Mouse (Mus musculus) forebrain, embryonic 15.5 days (tissue): ENCODE measurements around the gene Taok1. TPM values are rescaled to one million over a fixed set of nuclear protein-coding genes. Genes with fewer than 3 reads are reported as not detected.
"Not testable (repeated sequence)": the region's sequence is repeated elsewhere in the genome, so short reads cannot be mapped to it uniquely, and the experiment has no call there.

Experiments used
- ATAC-seq: fragments of 200-750 bp; cut with Nextera tagmentation; replicated peaks from 2 replicates; pipeline ENCODE4 v1.8.0; 2017; ENCODE audit warnings: mild to moderate bottlenecking, moderate TSS enrichment, moderate library complexity
- H3K27ac ChIP-seq: fragments of 300-500 bp; sonication (generic); replicated peaks from 2 replicates; pipeline ENCODE4 v1.5.1; 2015; ENCODE audit warnings: mild to moderate bottlenecking, inconsistent platforms
- H3K27me3 ChIP-seq: fragments of 300-500 bp; sonication (generic); 2 replicates; pipeline ENCODE4 v1.6.1; 2015; ENCODE audit warnings: inconsistent platforms
- H3K36me3 ChIP-seq: fragments of 300-500 bp; sonication (generic); 2 replicates; pipeline ENCODE4 v1.6.1; 2015; ENCODE audit warnings: mild to moderate bottlenecking, inconsistent platforms
- H3K4me1 ChIP-seq: fragments of 300-500 bp; sonication (generic); 2 replicates; pipeline ENCODE4 v1.6.1; 2015; ENCODE audit warnings: inconsistent platforms
- H3K4me2 ChIP-seq: fragments of 300-500 bp; sonication (generic); replicated peaks from 2 replicates; pipeline ENCODE4 v1.6.1; 2015; ENCODE audit warnings: mild to moderate bottlenecking, inconsistent platforms
- H3K4me3 ChIP-seq: fragments of 300-500 bp; sonication (generic); 2 replicates; pipeline ENCODE4 v1.5.1; 2015; ENCODE audit warnings: mild to moderate bottlenecking, inconsistent platforms
- H3K9ac ChIP-seq: fragments of 300-500 bp; sonication (generic); replicated peaks from 2 replicates; pipeline ENCODE4 v1.6.1; 2015; ENCODE audit warnings: mild to moderate bottlenecking, inconsistent platforms
- H3K9me3 ChIP-seq: fragments of 300-500 bp; sonication (generic); 2 replicates; pipeline ENCODE4 v1.6.1; 2016; ENCODE audit warnings: inconsistent platforms
- WGBS: fragments of 180-500 bp; shearing (Covaris S2); methylation state at CpG from one replicate; pipeline ENCODE4 v1.1.7; 2015; ENCODE audit warnings: mixed read lengths; 5-methylcytosine and 5-hydroxymethylcytosine counted together
- polyA plus RNA-seq: library from polyadenylated mRNA; unstranded; fragments of >200 nt; fragmentation: Nextera tagmentation; extraction: Ambion mirVana; gene quantifications from 2 replicates; pipeline ENCODE4 v1.2.1, GENCODE M21; 2015

Gene Taok1
- 27.0 and 28.9 TPM in 2 replicates for polyA plus RNA-seq

GRCm38 (mm10) chr11:77607538-77608455 is at the start of gene Taok1:
Gene Taok1, minus strand, starts transcription at chr11:77607815.
- Histone ChIP-seq H3K4me2 (peak within 1 kb of the TSS; percentile 62), H3K9ac (peak within 1 kb of the TSS; percentile 97), H3K4me1 (peaks cover 31% of the 10 kb centered on the region), H3K27ac (peak within 1 kb of the TSS; percentile 97), H3K36me3 (no peaks in the 10 kb centered on the region), H3K4me3 (peak within 1 kb of the TSS; percentile 95), H3K27me3 (no peaks in the 10 kb centered on the region), H3K9me3 (no peaks in the 10 kb centered on the region)
- peak; percentile 92 for ATAC-seq
- WGBS, result 2% methylated on average over 51 of the region's 71 CpGs

- H3K27me3 ChIP-seq, H3K27ac ChIP-seq, H3K4me3 ChIP-seq, H3K4me1 ChIP-seq, H3K36me3 ChIP-seq, H3K9ac ChIP-seq, H3K9me3 ChIP-seq, ATAC-seq, H3K4me2 ChIP-seq: not testable (repeated sequence)
- WGBS, result 93% methylated on average over 4 of the region's 4 CpGs
These were observed 46.0 kb upstream of the Taok1 start for GRCm38 (mm10) chr11:77653406-77654190.

GRCm38 (mm10) chr11:77652484-77652883 is 44.9 kb upstream of the Taok1 start:
- H3K36me3 ChIP-seq, result no peaks in the 10 kb centered on the region
- no peak overlapping the region for H3K9ac ChIP-seq
- H3K9me3 ChIP-seq, result no peaks in the 10 kb centered on the region
- H3K27ac ChIP-seq, result no peak overlapping the region
- WGBS, result 64% methylated on average over 6 of the region's 6 CpGs
- H3K4me1 ChIP-seq, result no peaks in the 10 kb centered on the region
- H3K27me3 ChIP-seq, result no peaks in the 10 kb centered on the region
- no peak for ATAC-seq
- H3K4me2 ChIP-seq, result no peak overlapping the region
- no peak overlapping the region for H3K4me3 ChIP-seq

- Histone ChIP-seq H3K4me3 (no peak overlapping the region), H3K27ac (no peak overlapping the region), H3K9me3 (no peaks in the 10 kb centered on the region), H3K27me3 (no peaks in the 10 kb centered on the region), H3K9ac (no peak overlapping the region), H3K36me3 (no peaks in the 10 kb centered on the region), H3K4me1 (no peaks in the 10 kb centered on the region), H3K4me2 (no peak overlapping the region)
- ATAC-seq, result no peak
- WGBS, result 72% methylated on average over 7 of the region's 7 CpGs
These were observed 41.3 kb upstream of the Taok1 start for GRCm38 (mm10) chr11:77648878-77649277.

GRCm38 (mm10) chr11:77645481-77645880 is 37.9 kb upstream of the Taok1 start:
- ATAC-seq, result no peak
- no peak overlapping the region for H3K4me2 ChIP-seq

GRCm38 (mm10) chr11:77641390-77641789 is 33.8 kb upstream of the Taok1 start:
- H3K36me3 ChIP-seq, result no peaks in the 10 kb centered on the region
- no peak for ATAC-seq
- 88% methylated on average over 9 of the region's 9 CpGs for WGBS

More at GRCm38 (mm10) chr11:77645481-77645880, 37.9 kb upstream of the Taok1 start:
- H3K4me3 ChIP-seq, result no peak overlapping the region
- no peak overlapping the region for H3K9ac ChIP-seq
- H3K36me3 ChIP-seq, result no peaks in the 10 kb centered on the region
- no peak overlapping the region for H3K27ac ChIP-seq
- H3K27me3 ChIP-seq, result no peaks in the 10 kb centered on the region
- WGBS, result 87% methylated on average over 4 of the region's 4 CpGs
- H3K4me1 ChIP-seq, result no peaks in the 10 kb centered on the region
- H3K9me3 ChIP-seq, result no peaks in the 10 kb centered on the region

GRCm38 (mm10) chr11:77630257-77630670 is 22.6 kb upstream of the Taok1 start:
- 16% methylated on average over 8 of the region's 8 CpGs for WGBS
- Histone ChIP-seq H3K36me3 (no peaks in the 10 kb centered on the region), H3K9me3 (no peaks in the 10 kb centered on the region), H3K4me1 (peaks cover 19% of the 10 kb centered on the region), H3K27ac (peak overlapping the region; percentile 55; the same call in 1 of the 2 replicates), H3K27me3 (no peaks in the 10 kb centered on the region), H3K4me3 (peak overlapping the region; percentile 31), H3K4me2 (peak overlapping the region; percentile 52), H3K9ac (peak overlapping the region; percentile 32; the same call in 1 of the 2 replicates)
- no peak for ATAC-seq

More at GRCm38 (mm10) chr11:77641390-77641789, 33.8 kb upstream of the Taok1 start:
- H3K4me3 ChIP-seq, result no peak overlapping the region
- H3K27ac ChIP-seq, result no peak overlapping the region
- no peaks in the 10 kb centered on the region for H3K9me3 ChIP-seq
- no peak overlapping the region for H3K4me2 ChIP-seq
- no peak overlapping the region for H3K9ac ChIP-seq
- no peaks in the 10 kb centered on the region for H3K4me1 ChIP-seq
- no peaks in the 10 kb centered on the region for H3K27me3 ChIP-seq

GRCm38 (mm10) chr11:77629476-77629875 is 21.9 kb upstream of the Taok1 start:
- H3K27ac ChIP-seq, result no peak overlapping the region
- WGBS, result 0% methylated on average over 1 of the region's 1 CpGs
- H3K36me3 ChIP-seq, result no peaks in the 10 kb centered on the region
- peaks cover 27% of the 10 kb centered on the region for H3K4me1 ChIP-seq
- H3K9me3 ChIP-seq, result no peaks in the 10 kb centered on the region
- no peak for ATAC-seq
- H3K4me2 ChIP-seq, result no peak overlapping the region
- no peak overlapping the region for H3K4me3 ChIP-seq
- H3K9ac ChIP-seq, result no peak overlapping the region
- H3K27me3 ChIP-seq, result no peaks in the 10 kb centered on the region

GRCm38 (mm10) chr11:77626596-77627535 is 19.3 kb upstream of the Taok1 start:
- ATAC-seq, result no peak
- no peaks in the 10 kb centered on the region for H3K9me3 ChIP-seq
- H3K36me3 ChIP-seq, result no peaks in the 10 kb centered on the region
- WGBS, result 63% methylated on average over 5 of the region's 5 CpGs
- H3K27me3 ChIP-seq, result no peaks in the 10 kb centered on the region
- no peak overlapping the region for H3K4me2 ChIP-seq
- H3K4me3 ChIP-seq, result no peak overlapping the region
- H3K9ac ChIP-seq, result no peak overlapping the region
- H3K27ac ChIP-seq, result no peak overlapping the region
- H3K4me1 ChIP-seq, result peaks cover 35% of the 10 kb centered on the region

GRCm38 (mm10) chr11:77625061-77625855 is 17.6 kb upstream of the Taok1 start:
- Histone ChIP-seq H3K9ac (peak overlapping the region; percentile 32), H3K27ac (peak overlapping the region; percentile 79), H3K9me3 (no peaks in the 10 kb centered on the region), H3K36me3 (no peaks in the 10 kb centered on the region), H3K27me3 (no peaks in the 10 kb centered on the region), H3K4me2 (peak overlapping the region; percentile 69), H3K4me3 (peak overlapping the region; percentile 37), H3K4me1 (peaks cover 34% of the 10 kb centered on the region)
- WGBS, result 3% methylated on average over 11 of the region's 11 CpGs
- peak; percentile 78 for ATAC-seq
